Mouse (Mus musculus) embryonic facial prominence, embryonic 11.5 days (tissue): Measurements from ENCODE around the gene Clasrp. TPM values are rescaled to one million over a fixed set of nuclear protein-coding genes. Genes with fewer than 3 reads are reported as not detected.

Experiments used
- ATAC-seq: fragments of 200-750 bp; cut with Nextera tagmentation; replicated peaks from 2 replicates; pipeline ENCODE4 v1.8.0; 2017; ENCODE audit warnings: low read depth; ENCODE audit not compliant: insufficient number of reproducible peaks, low FRiP score, low TSS enrichment
- DNase-seq: peaks from one replicate; pipeline ENCODE4 v3.0.0-alpha.2; 2015; ENCODE audit warnings: low spot score
- H3K27ac ChIP-seq: fragments of 300-500 bp; sonication (generic); replicated peaks from 2 replicates; pipeline ENCODE4 v1.5.1; 2014; ENCODE audit warnings: mild to moderate bottlenecking, low read depth, low read length, control low read depth
- H3K27me3 ChIP-seq: fragments of 300-500 bp; sonication (generic); 2 replicates; pipeline ENCODE4 v1.6.1; 2014; ENCODE audit warnings: mild to moderate bottlenecking, low read length, moderate library complexity, mixed read lengths; ENCODE audit not compliant: control insufficient read depth, insufficient read depth
- H3K36me3 ChIP-seq: fragments of 300-500 bp; sonication (generic); replicated peaks from 2 replicates; pipeline ENCODE4 v1.6.1; 2014; ENCODE audit warnings: low read depth, mild to moderate bottlenecking, low read length, moderate library complexity, mixed read lengths; ENCODE audit not compliant: control insufficient read depth, insufficient read depth
- H3K4me1 ChIP-seq: fragments of 300-500 bp; sonication (generic); 2 replicates; pipeline ENCODE4 v1.6.1; 2014; ENCODE audit warnings: low read length, mixed read lengths; ENCODE audit not compliant: control insufficient read depth, insufficient read depth
- H3K4me2 ChIP-seq: fragments of 300-500 bp; sonication (generic); 2 replicates; pipeline ENCODE4 v1.6.1; 2014; ENCODE audit warnings: low read depth, mild to moderate bottlenecking, control low read depth, low read length, moderate library complexity
- H3K4me3 ChIP-seq: fragments of 300-500 bp; sonication (generic); 2 replicates; pipeline ENCODE4 v1.5.1; 2014; ENCODE audit warnings: low read depth, low read length, control low read depth
- H3K9ac ChIP-seq: fragments of 300-500 bp; sonication (generic); replicated peaks from 2 replicates; pipeline ENCODE4 v1.6.1; 2014; ENCODE audit warnings: mild to moderate bottlenecking, control low read depth, low read length
- H3K9me3 ChIP-seq: fragments of 300-500 bp; sonication (generic); replicated peaks from 2 replicates; pipeline ENCODE4 v1.6.1; 2016; ENCODE audit warnings: mild to moderate bottlenecking, low read length, inconsistent platforms, mixed read lengths; ENCODE audit not compliant: control insufficient read depth
- WGBS: fragments of 180-500 bp; shearing (Covaris S2); extraction: QIAGEN DNeasy Blood & Tissue Kit; methylation state at CpG from one replicate; pipeline ENCODE4 v1.1.7; 2014; 5-methylcytosine and 5-hydroxymethylcytosine counted together
- polyA plus RNA-seq: library from polyadenylated mRNA; unstranded; fragments of >200 nt; fragmentation: Nextera tagmentation; extraction: Ambion mirVana; gene quantifications from 2 replicates; pipeline ENCODE4 v1.2.1, GENCODE M21; 2014

The Clasrp gene
- polyA plus RNA-seq, 1 experiment from 2014 or later, result 37.4 TPM

- ATAC-seq (no peak), DNase-seq (no peak)
- Histone ChIP-seq H3K9ac (no peak overlapping the region), H3K4me2 (no peak overlapping the region), H3K9me3 (no peaks in the 10 kb centered on the region), H3K27ac (no peak overlapping the region), H3K4me3 (no peak overlapping the region), H3K4me1 (no peaks in the 10 kb centered on the region), H3K27me3 (no peaks in the 10 kb centered on the region), H3K36me3 (peaks cover 13% of the 10 kb centered on the region)
- WGBS, result 86% methylated on average over 14 of the region's 14 CpGs
Measured at GRCm38 (mm10) chr7:19532240-19532639, 72.0 kb downstream of the Clasrp start.

DNA sequence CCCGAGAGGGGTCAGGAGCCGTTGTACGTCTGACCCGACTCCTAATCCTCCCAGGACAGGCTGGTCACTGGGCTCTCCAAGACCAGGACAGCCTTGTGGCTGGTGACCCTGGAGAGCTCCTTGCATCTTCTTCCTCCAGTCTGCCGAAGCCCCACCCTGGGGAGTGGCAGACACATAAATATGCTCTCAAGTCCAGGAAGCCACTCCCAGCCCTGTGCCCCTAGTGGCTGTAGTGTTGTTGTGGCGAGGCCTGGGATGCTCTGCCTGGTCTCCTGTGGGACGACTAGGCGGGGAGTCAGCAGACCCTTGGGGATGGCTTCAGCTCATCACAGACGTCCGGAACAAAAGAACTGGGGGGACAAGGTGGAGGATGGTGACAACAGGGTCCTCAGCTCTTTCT, 73.2 kb downstream of the Clasrp start:
- ATAC-seq (no peak), DNase-seq (no peak)
- H3K4me1 ChIP-seq, result no peaks in the 10 kb centered on the region
- no peak overlapping the region for H3K9ac ChIP-seq
- H3K9me3 ChIP-seq, result no peaks in the 10 kb centered on the region
- no peaks in the 10 kb centered on the region for H3K27me3 ChIP-seq
- H3K4me2 ChIP-seq, result no peak overlapping the region
- peaks cover 13% of the 10 kb centered on the region for H3K36me3 ChIP-seq
- no peak overlapping the region for H3K27ac ChIP-seq
- no peak overlapping the region for H3K4me3 ChIP-seq
- 74% methylated on average over 10 of the region's 10 CpGs for WGBS

Other genes starting within 250 kb of the Clasrp start
- gene Cd3eap, start 245.0 kb downstream of the Clasrp start, polyA plus RNA-seq, result 20.1 and 21.5 TPM in 2 replicates
- gene Ppp1r13l, start 244.7 kb downstream of the Clasrp start, polyA plus RNA-seq, result 4.7 and 5.2 TPM in 2 replicates
- gene Ercc2, start 222.5 kb downstream of the Clasrp start, polyA plus RNA-seq, result 7.1 and 8.2 TPM in 2 replicates
- gene Klc3, start 200.4 kb downstream of the Clasrp start, polyA plus RNA-seq, result 3.9 and 5.6 TPM in 2 replicates
- gene Ckm, start 199.7 kb downstream of the Clasrp start, polyA plus RNA-seq, result 0.17 TPM in 1 of 2 replicates, not detected in the other
- 7.9 and 8.6 TPM in 2 replicates for gene Mark4, start 145.7 kb downstream of the Clasrp start, polyA plus RNA-seq
- gene Exoc3l2, start 141.2 kb downstream of the Clasrp start, polyA plus RNA-seq, result 1.2 and 1.7 TPM in 2 replicates
- gene Bloc1s3, start 96.1 kb downstream of the Clasrp start, polyA plus RNA-seq, result 2.3 and 2.6 TPM in 2 replicates
- gene Trappc6a, start 96.1 kb downstream of the Clasrp start, polyA plus RNA-seq, result 51.7 and 58.2 TPM in 2 replicates
- gene Nkpd1, start 86.6 kb downstream of the Clasrp start, polyA plus RNA-seq, result 0.08 TPM in 1 of 2 replicates, not detected in the other
- gene Ppp1r37, start 41.4 kb downstream of the Clasrp start, polyA plus RNA-seq, result 3.6 and 3.7 TPM in 2 replicates
- gene Zfp296, start 27.2 kb downstream of the Clasrp start, polyA plus RNA-seq, result 0.22 and 0.31 TPM in 2 replicates
- 158 and 167 TPM in 2 replicates for gene Gemin7, start 26.9 kb downstream of the Clasrp start, polyA plus RNA-seq
- 3.8 and 4.3 TPM in 2 replicates for gene Relb, start 25.0 kb upstream of the Clasrp start, polyA plus RNA-seq
- 92.5 and 94.7 TPM in 2 replicates for gene Clptm1, start 60.5 kb upstream of the Clasrp start, polyA plus RNA-seq
- 0.41 and 0.82 TPM in 2 replicates for gene Apoc2, start 73.5 kb upstream of the Clasrp start, polyA plus RNA-seq
- gene Gm44805, start 76.9 kb upstream of the Clasrp start, polyA plus RNA-seq, result not detected in 2 replicates
- not detected in 2 replicates for gene Apoc4, start 77.0 kb upstream of the Clasrp start, polyA plus RNA-seq
- gene Apoc1, start 88.2 kb upstream of the Clasrp start, polyA plus RNA-seq, result 5.4 and 6.1 TPM in 2 replicates
- gene Apoe, start 94.7 kb upstream of the Clasrp start, polyA plus RNA-seq, result 180 and 210 TPM in 2 replicates
- 123 and 131 TPM in 2 replicates for gene Tomm40, start 111.0 kb upstream of the Clasrp start, polyA plus RNA-seq
- 69.8 and 73.0 TPM in 2 replicates for gene Nectin2, start 146.0 kb upstream of the Clasrp start, polyA plus RNA-seq
- gene Bcam, start 166.5 kb upstream of the Clasrp start, polyA plus RNA-seq, result 43.8 and 52.0 TPM in 2 replicates
- gene Cblc, start 192.3 kb upstream of the Clasrp start, polyA plus RNA-seq, result 1.1 and 1.7 TPM in 2 replicates
- gene Bcl3, start 218.3 kb upstream of the Clasrp start, polyA plus RNA-seq, result 1.4 and 2.2 TPM in 2 replicates
- gene Gm19345, start 247.5 kb upstream of the Clasrp start, polyA plus RNA-seq, result not detected in 2 replicates